Mouse (Mus musculus) MEL (cell line): ENCODE results near the gene Cdc123.

Experiments
- CHD2 ChIP-seq: IDR thresholded peaks from 2 replicates; pipeline ENCODE4 v1.6.1; 2011; ENCODE audit warnings: low read length, improper control_type of control experiment
- CTCF ChIP-seq, 3 experiments: IDR thresholded peaks in 2 of 3; conservative IDR thresholded peaks in 1 of 3; 2 replicates each; pipeline ENCODE4 v1.5.1; 2011 to 2012; ENCODE audit warnings: low read length in 3 of 3, low read depth in 2 of 3, mild to moderate bottlenecking in 2 of 3, improper control_type of control experiment in 1 of 3, inconsistent platforms in 1 of 3, mixed read lengths in 1 of 3, moderate library complexity in 1 of 3; ENCODE audit not compliant: control insufficient read depth in 1 of 3, insufficient read depth in 1 of 3, poor library complexity in 1 of 3, severe bottlenecking in 1 of 3
- ELF1 ChIP-seq: IDR thresholded peaks from 2 replicates; pipeline ENCODE4 v1.6.1; 2014; ENCODE audit warnings: low read depth, mild to moderate bottlenecking, inconsistent platforms, low read length, improper control_type of control experiment, moderate library complexity
- GABPA ChIP-seq: IDR thresholded peaks from 2 replicates; pipeline ENCODE4 v1.6.1; 2012; ENCODE audit warnings: low read depth, mild to moderate bottlenecking, inconsistent platforms, low read length, improper control_type of control experiment, moderate library complexity
- HCFC1 ChIP-seq: IDR thresholded peaks from 2 replicates; pipeline ENCODE4 v1.6.1; 2012; ENCODE audit warnings: low read depth, mild to moderate bottlenecking, inconsistent platforms, low read length, improper control_type of control experiment, moderate library complexity
- MAX ChIP-seq: IDR thresholded peaks from 2 replicates; pipeline ENCODE4 v1.6.1; 2011; ENCODE audit warnings: low read length, improper control_type of control experiment
- MXI1 ChIP-seq: IDR thresholded peaks from 2 replicates; pipeline ENCODE4 v1.6.1; 2011; ENCODE audit warnings: mild to moderate bottlenecking, low read depth, low read length, improper control_type of control experiment
- POLR2A ChIP-seq, 2 experiments: IDR thresholded peaks; 2 replicates each; pipeline ENCODE4 v1.6.1; 2011 to 2012; ENCODE audit warnings: low read length in 2 of 2, mild to moderate bottlenecking in 2 of 2, control low read depth in 1 of 2, improper control_type of control experiment in 1 of 2, low read depth in 1 of 2, moderate library complexity in 1 of 2; ENCODE audit not compliant: control insufficient read depth in 1 of 2, insufficient read depth in 1 of 2, poor library complexity in 1 of 2
- POLR2AphosphoS5 ChIP-seq: IDR thresholded peaks from 2 replicates; pipeline ENCODE4 v1.6.1; 2012; ENCODE audit warnings: low read depth, borderline replicate concordance, mild to moderate bottlenecking, inconsistent platforms, low read length, moderate library complexity, mixed read lengths
- RAD21 ChIP-seq: IDR thresholded peaks from 2 replicates; pipeline ENCODE4 v1.6.1; 2011; ENCODE audit warnings: mild to moderate bottlenecking, low read depth, low read length, improper control_type of control experiment
- USF1 ChIP-seq: IDR thresholded peaks from 2 replicates; pipeline ENCODE4 v1.6.1; 2014; ENCODE audit warnings: low read depth, mild to moderate bottlenecking, inconsistent platforms, low read length, improper control_type of control experiment, moderate library complexity
- ZC3H11A ChIP-seq: IDR thresholded peaks from 2 replicates; pipeline ENCODE4 v1.6.1; 2012; ENCODE audit warnings: low read depth, mild to moderate bottlenecking, inconsistent platforms, low read length, improper control_type of control experiment
- ZNF384 ChIP-seq: IDR thresholded peaks from 2 replicates; pipeline ENCODE4 v1.6.1; 2012; ENCODE audit warnings: low read depth, mild to moderate bottlenecking, inconsistent platforms, low read length, improper control_type of control experiment

DNA sequence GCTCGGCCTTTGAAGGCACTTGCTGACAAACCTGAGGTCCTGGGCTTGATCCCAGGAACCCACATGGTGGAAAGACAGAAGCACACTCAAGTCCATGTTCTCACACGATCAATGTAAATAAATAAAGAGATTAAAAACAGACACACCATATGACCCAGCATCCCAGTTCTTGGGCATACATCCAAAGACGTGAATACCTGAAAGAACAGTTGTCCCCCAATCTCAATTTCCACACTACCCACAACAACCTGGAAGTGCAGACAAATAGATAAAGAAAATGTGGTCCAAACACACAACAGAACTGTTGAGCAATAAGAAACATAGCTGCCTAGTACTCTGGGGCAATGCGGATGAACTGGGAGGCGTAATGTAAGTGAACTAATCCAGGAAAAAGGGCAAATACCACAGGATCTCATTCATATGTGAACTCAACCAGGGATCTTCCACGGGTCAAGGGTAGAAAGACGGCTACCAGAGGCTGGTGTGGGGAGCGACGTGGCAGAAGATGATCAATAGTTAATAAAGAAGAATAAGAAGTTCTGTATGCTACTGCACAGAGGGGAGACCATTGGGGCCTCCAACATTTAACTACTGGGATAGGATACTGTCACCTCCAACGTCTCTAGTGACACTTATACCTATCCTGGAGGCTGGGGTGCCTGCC, 42.9 kb downstream of the Cdc123 start:
- TF ChIP-seq POLR2A (IDR thresholded peaks at IDR 0.05; ENCODE audit: control insufficient read depth in 1 of 2, insufficient read depth in 1 of 2, low read depth in 1 of 2, low read length in 2 of 2, poor library complexity in 1 of 2) = no peak
- no peak for TF ChIP-seq USF1
- no peak for TF ChIP-seq GABPA
- TF ChIP-seq MAX = no peak
- TF ChIP-seq CHD2 = no peak
- TF ChIP-seq CTCF (IDR thresholded peaks at IDR 0.05 in 2 of 3, conservative IDR thresholded peaks at IDR 0.05 in 1 of 3; ENCODE audit: control insufficient read depth in 1 of 3, insufficient read depth in 1 of 3, low read depth in 2 of 3, low read length in 3 of 3, poor library complexity in 1 of 3, severe bottlenecking in 1 of 3) = no peak
- TF ChIP-seq ELF1 = no peak
- TF ChIP-seq RAD21 = no peak
- TF ChIP-seq ZNF384 = no peak
- no peak for TF ChIP-seq ZC3H11A
- no peak for TF ChIP-seq MXI1
- no peak for TF ChIP-seq POLR2AphosphoS5
- TF ChIP-seq HCFC1 = no peak
